Mouse (Mus musculus) bone marrow, adult 2 months (tissue): Measurements from ENCODE around the gene Mr1. TPM values are rescaled to one million over a fixed set of nuclear protein-coding genes. Genes with fewer than 3 reads are reported as not detected.

ENCODE experiments used
- H3K27ac ChIP-seq: fragments of 200-500 bp; 2 replicates; pipeline ENCODE4 v1.5.1; 2012; ENCODE audit warnings: low read depth, mild to moderate bottlenecking, control low read depth, inconsistent platforms, low read length; ENCODE audit not compliant: control insufficient read depth, poor library complexity, insufficient read depth
- H3K4me1 ChIP-seq: fragments of 200-500 bp; 2 replicates; pipeline ENCODE4 v1.6.1; 2011; ENCODE audit warnings: low read length; ENCODE audit not compliant: control insufficient read depth, insufficient read depth
- H3K4me3 ChIP-seq: fragments of 200-500 bp; replicated peaks from 2 replicates; pipeline ENCODE3; 2011; ENCODE audit warnings: mild to moderate bottlenecking, low read depth, low read length, control low read depth; ENCODE audit not compliant: control insufficient read depth
- CTCF ChIP-seq: fragments of 200-500 bp; IDR thresholded peaks from 2 replicates; pipeline ENCODE4 v1.5.1; 2011; ENCODE audit warnings: low read length, control low read depth; ENCODE audit not compliant: control insufficient read depth, insufficient read depth
- POLR2A ChIP-seq: fragments of 200-500 bp; IDR thresholded peaks from 2 replicates; pipeline ENCODE4 v1.6.1; 2011; ENCODE audit warnings: low read depth, mild to moderate bottlenecking, control low read depth, low read length, borderline replicate concordance; ENCODE audit not compliant: control insufficient read depth
- WGBS: fragments of 180-500 bp; shearing (Covaris S2); methylation state at CpG from one replicate; pipeline ENCODE4 v1.1.7; 2018; 5-methylcytosine and 5-hydroxymethylcytosine counted together
- polyA plus RNA-seq: library from polyadenylated mRNA; stranded (reverse); fragments of >200 nt; gene quantifications from 2 replicates; pipeline ENCODE4 v1.2.4, GENCODE M21; 2011; ENCODE audit warnings: low replicate concordance; ENCODE audit not compliant: missing spikeins, insufficient read depth, insufficient read length

Mr1 gene
- polyA plus RNA-seq, 1 experiment, result 0.70 TPM

- Histone ChIP-seq H3K27ac (no peak overlapping the region), H3K4me3 (no peak overlapping the region), H3K4me1 (no peaks in the 10 kb centered on the region)
- TF ChIP-seq POLR2A (no peak), CTCF (no peak)
- WGBS, result 38% methylated on average over 1 of the region's 1 CpGs
Measured at GRCm38 (mm10) chr1:155119719-155120118, 26.9 kb downstream of the Mr1 start.

DNA sequence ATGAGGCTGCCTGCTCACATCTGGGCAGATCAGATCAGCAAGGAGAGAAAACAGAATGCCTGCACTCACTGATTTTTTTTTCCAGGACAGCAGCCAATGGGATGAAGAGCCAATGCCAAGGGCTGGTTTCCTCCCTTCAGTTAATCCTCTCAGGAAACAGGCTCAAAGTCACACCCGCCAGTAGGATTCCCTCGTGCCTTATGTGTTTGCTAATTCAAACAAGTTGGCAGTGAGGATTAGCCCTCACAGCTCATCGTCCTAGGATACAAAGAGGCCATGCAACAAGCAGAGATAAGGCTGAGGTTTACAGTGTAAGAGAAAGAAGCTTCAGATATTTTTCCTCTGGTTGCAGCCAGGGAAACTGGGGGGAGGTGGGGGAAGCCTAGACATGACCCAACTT is 32.7 kb downstream of the Mr1 start:
- TF ChIP-seq CTCF (no peak), POLR2A (no peak)
- no peaks in the 10 kb centered on the region; the same call in 1 of the 2 replicates for H3K4me1 ChIP-seq
- 51% methylated on average over 3 of the region's 3 CpGs for WGBS
- no peak overlapping the region for H3K4me3 ChIP-seq
- H3K27ac ChIP-seq, result no peak overlapping the region

- no peak overlapping the region for H3K4me3 ChIP-seq
- no peak overlapping the region for H3K27ac ChIP-seq
- 70% methylated on average over 1 of the region's 1 CpGs for WGBS
- TF ChIP-seq POLR2A (no peak), CTCF (no peak)
- H3K4me1 ChIP-seq, result no peaks in the 10 kb centered on the region; the same call in 1 of the 2 replicates
Measured at GRCm38 (mm10) chr1:155112875-155113274, 33.7 kb downstream of the Mr1 start.

GRCm38 (mm10) chr1:155112118-155112517 is 34.5 kb downstream of the Mr1 start:
- Histone ChIP-seq H3K4me1 (no peaks in the 10 kb centered on the region; the same call in 1 of the 2 replicates), H3K4me3 (no peak overlapping the region), H3K27ac (no peak overlapping the region)
- TF ChIP-seq CTCF, result no peak
- TF ChIP-seq POLR2A, result no peak
- 76% methylated on average over 4 of the region's 4 CpGs for WGBS

- H3K4me3 ChIP-seq, result no peak overlapping the region
- WGBS, result 78% methylated on average over 6 of the region's 6 CpGs
- no peak overlapping the region for H3K27ac ChIP-seq
- TF ChIP-seq POLR2A (no peak), CTCF (no peak)
- no peaks in the 10 kb centered on the region; the same call in 1 of the 2 replicates for H3K4me1 ChIP-seq
Measured at GRCm38 (mm10) chr1:155111491-155111890, 35.1 kb downstream of the Mr1 start.

DNA sequence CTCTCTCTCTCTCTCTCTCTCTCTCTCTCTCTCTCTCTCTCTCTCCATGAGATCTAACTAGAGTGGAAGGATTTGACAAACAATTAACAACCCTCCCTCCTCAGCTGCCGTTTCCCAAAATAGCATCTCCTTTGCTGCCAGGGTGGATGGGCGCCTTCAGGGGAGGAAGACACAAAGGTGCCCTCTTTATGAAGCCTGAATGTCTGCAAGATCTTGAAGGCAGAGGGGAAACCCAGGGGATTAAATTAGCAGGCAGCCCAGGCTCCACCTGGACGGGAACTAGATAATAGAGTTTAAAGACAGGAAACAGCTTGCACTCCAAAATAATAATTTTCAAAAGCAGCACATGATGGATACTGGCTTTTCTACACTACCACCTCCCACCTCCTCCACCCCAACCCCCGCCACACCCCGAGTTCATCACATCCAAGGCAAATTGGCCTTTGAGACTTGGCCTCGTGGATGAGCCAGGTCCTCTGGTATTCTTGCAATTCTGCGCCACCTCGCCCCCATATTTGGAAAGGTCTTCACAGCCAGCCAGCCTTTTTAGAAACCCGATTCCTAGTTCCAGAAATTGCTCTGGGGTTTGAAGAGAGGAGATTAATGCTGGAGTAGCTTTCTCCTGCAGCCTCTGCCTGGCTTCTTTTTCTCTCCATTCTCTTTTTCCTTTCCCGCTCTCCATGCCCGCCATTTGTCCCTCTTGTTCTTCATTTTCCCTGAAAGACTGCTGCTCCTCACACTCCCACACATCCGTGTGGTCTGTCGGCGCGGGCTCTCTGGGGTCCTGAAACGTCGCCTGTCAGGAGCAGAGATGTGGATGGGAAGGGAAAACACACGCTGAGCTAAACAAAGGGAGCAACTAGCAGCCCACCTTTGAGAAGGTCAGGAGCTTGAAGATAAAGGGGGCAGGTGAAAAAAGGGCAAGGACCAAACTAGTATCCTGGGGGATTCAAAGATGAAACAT is 36.9 kb downstream of the Mr1 start:
- H3K27ac ChIP-seq, result no peak overlapping the region
- H3K4me1 ChIP-seq, result no peaks in the 10 kb centered on the region; the same call in 1 of the 2 replicates
- no peak overlapping the region for H3K4me3 ChIP-seq
- no peak for TF ChIP-seq CTCF
- no peak for TF ChIP-seq POLR2A
- WGBS, result 63% methylated on average over 18 of the region's 18 CpGs

DNA sequence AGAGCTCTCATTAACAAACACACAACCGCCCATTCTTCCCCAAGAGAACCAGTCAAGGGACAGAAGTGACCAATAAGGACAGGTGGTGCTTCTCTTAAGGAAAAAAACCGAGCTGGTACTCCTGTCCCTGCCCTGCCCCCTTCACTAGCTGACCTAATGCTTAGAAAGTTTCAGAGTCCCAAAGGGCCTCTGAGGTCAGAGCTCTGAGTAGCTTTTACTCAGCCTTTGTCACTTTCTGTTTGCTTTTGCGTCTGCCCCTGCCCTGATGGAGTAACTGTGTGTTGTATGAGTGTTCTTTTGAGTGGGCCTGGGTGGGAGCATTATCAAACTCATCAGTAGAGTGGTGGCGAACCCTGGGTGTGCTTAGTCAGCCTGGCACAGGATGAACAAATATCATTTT is 38.2 kb downstream of the Mr1 start:
- 34% methylated on average over 4 of the region's 4 CpGs for WGBS
- H3K4me3 ChIP-seq, result no peak overlapping the region
- H3K27ac ChIP-seq, result no peak overlapping the region
- H3K4me1 ChIP-seq, result no peaks in the 10 kb centered on the region; the same call in 1 of the 2 replicates
- no peak for TF ChIP-seq POLR2A

- H3K4me3 ChIP-seq, result no peak overlapping the region
- H3K27ac ChIP-seq, result no peak overlapping the region
- TF ChIP-seq POLR2A, result no peak
- no peak for TF ChIP-seq CTCF
- H3K4me1 ChIP-seq, result no peaks in the 10 kb centered on the region; the same call in 1 of the 2 replicates
- 26% methylated on average over 5 of the region's 5 CpGs for WGBS
Measured at GRCm38 (mm10) chr1:155107843-155108242, 38.8 kb downstream of the Mr1 start.
